Mouse (Mus musculus) adrenal gland, adult (tissue): ENCODE data around the gene Rnase9.
"Not testable (repeated sequence)": the region's sequence is repeated elsewhere in the genome, so short reads cannot be mapped to it uniquely, and the experiment has no call there.

Source experiments
- DNase-seq, 2 experiments: peaks; one replicate each; pipeline ENCODE4 v3.0.0; 2022 to 2023; ENCODE audit warnings: low spot score in 1 of 2; ENCODE audit not compliant: inconsistent age in 2 of 2

The Rnase9 gene

DNA sequence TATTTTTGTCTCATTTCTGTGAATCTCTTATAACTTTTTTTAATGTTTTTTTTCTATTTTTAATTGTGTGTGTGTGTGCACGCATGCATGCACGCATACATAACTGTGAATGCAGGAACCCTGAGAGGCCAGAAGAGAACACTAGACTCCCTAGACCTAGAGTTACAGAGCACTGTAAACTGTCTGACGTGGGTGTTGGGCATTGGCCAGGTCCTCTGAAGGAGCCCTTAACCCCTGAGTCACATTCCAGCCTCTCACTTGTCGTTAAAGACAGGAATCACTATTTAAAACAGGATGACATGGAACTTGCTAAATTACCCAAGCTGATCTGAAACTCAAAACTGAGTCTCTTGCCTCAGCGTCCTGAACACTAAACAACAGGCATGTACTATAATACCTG is 10.3 kb upstream of the Rnase9 start:
- no peak for DNase-seq

DNA sequence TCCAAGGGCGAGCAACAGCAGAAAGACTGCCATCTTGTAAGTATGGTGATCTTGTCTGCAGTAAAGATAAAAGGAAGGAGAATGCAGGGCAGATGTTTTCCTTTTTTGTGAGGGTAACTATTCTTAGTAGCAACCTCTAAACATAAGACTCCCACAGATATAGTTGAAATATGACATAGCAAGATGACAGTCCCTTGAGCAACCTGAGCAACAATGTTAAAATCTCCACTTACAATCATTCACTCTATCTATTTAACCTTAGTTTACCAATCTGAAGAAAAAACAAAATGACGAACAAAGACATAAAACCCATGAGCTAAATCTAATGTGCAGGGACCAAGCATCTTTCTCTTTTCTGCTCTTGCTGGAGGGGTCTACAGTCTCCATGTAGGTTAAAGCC is 8.4 kb upstream of the Rnase9 start, which contains the start of gene Rnase11:
Rnase11 (minus strand) TSS at position 101 of the 400 bp plus-strand sequence.
- DNase-seq, result no peak

GRCm38 (mm10) chr14:51047846-51048245 is 6.2 kb upstream of the Rnase9 start:
- no peak for DNase-seq

GRCm38 (mm10) chr14:51036214-51036613 is 5.5 kb downstream of the Rnase9 start:
- no peak for DNase-seq

DNA sequence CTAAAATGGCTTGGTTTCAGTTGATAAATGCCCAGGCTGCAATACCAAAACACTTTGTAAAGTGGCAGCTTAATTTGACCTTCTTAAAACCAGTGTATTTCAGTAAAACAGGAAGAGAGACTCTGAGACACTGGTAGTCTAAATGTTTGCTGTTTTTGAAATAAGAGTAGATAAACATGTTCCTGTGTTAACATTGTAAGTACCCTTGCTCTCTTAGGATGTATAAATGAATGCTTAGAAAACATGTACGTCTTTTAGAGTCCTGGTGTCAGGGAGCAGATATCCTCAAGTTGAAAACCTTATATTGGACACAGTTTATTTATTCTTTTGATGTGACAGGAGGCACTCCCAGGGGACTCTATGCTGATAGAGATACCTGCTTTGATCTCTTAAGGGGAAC is 6.5 kb downstream of the Rnase9 start:
- DNase-seq, result no peak

DNA sequence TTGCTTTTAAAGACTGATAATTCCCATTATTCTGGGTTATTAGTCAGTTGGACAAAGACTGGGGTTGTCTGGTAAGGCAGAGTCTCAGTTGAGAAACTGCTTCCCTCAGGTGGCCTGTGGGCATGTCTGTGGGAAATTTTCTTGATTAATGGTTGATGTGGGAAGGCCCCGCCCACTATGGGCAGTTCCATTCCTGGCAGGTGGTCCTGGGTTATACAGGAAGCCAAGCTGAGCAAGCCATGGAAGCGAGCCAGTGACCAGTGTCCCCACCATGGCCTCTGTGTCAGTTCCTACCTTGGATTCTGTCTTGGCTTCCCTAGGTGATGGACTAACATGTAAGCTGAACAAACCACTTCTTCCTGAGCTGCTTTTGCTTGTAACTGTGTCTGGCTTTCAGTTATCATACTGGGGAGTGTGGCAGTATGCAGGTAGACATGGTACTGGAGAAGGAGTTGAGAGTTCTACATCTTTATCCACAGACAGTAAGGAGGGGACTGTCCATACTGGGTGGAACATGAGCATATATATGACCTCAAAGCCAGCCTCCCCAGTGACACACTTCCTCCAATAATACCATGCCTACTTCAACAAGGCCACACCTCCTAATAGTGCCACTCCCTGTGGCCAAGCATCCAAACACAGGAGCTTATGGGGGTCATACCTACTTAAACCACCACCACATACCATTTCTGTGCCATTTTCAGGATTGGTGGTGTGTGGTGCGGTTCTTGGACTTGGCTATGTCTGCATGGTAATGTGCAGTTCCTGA is 14.1 kb downstream of the Rnase9 start:
- DNase-seq, result no peak

DNA sequence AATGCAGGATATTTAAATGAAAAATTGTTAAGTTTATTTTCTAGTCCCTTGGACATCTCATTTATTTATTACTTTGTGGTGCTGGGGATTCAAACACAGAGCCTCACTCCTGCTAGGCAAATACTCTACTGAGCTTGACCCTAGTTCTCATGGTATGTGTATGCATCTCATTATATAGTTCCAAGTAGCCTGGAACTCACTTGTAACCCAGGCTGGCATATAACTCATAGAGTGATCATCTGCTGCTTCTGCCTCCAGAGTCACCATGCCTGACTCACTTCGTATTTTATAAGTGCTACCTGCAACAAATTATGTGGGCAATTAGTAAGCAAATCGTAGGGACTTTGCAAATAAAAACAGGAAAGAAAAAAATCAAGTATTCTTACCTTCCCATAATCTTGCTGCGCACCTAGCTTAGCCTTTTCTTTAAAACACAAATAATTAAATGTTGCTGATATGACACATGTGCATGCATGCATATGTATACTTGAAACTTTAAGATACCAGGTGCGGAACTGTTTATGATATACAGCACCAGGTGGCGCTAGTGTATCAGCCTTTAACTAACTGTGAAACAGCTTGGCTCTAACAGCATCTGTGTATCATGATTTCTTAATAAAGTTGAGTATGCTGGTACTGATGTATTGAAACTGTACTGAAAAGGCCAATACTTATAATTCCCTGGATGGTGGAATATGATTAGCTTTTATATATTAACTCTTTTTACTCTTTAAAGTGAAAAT is 15.1 kb downstream of the Rnase9 start:
- DNase-seq, result peak; percentile 57 to 90

DNA sequence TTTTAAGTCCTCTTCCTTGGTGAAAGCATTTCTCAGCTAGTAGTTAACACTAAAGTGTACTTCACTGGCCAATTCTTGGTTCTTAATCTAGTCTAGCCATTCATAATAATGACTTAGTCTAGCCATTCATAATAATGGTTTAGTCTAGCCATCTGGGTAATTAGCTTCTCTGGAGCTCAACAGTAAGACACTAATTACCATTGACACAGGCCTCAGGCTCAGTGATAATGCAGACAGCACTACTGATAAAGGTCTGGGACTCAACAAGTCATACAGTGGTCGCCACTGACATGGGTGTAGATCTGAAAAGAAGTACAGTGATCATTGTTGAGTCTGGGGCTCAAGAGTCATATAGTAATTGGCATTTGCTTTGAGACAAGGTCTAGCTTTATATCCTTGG is 16.8 kb downstream of the Rnase9 start:
- no peak for DNase-seq

DNA sequence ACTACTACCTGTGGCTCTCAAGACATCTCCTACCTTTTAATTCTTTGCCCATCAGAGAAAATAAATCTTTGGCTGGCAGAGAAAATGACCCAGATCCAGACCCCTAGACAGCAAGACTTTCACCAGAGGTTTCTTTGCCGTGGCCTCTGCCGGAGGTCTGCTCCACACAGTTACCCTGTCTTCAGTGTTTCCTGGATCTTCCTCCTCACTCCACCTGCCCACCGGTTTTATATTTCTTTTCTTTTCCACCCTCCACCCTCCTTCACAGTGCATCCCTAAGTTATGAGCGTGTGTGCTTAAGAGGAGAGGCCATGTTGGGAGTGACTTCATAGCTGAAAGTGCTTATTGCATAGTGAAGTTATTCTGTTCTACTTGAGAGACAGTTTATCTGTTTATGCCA is 18.2 kb downstream of the Rnase9 start:
- no peak for DNase-seq

DNA sequence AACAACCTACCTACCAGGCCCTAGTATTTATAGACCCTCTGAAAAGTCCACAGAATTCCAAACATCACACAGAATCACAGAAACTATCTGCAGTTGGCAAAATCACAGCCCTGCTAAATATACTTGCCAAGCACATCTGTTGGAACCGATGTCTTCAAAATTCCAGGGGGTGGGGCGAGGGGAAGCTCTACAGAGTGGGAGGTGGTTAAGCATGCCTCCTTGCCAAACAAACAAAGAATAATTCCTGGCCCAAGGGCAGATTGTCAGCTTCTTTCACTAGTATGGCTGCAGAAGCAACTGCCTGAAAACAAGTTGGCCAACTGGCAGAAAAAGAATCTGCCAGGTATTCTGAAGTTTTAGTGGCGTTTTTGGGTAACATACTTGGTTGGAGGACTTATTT is 24.4 kb downstream of the Rnase9 start:
- DNase-seq, result peak in 1 of 2 experiments; percentile 56

GRCm38 (mm10) chr14:51015780-51016179 is 25.9 kb downstream of the Rnase9 start:
- no peak for DNase-seq

- not testable (repeated sequence) for DNase-seq
These were observed 26.9 kb downstream of the Rnase9 start for GRCm38 (mm10) chr14:51014724-51015123.

GRCm38 (mm10) chr14:51009572-51009971 is 32.1 kb downstream of the Rnase9 start:
- DNase-seq, result peak in 1 of 2 experiments; percentile 68

- DNase-seq, result no peak
These were observed 32.9 kb downstream of the Rnase9 start for GRCm38 (mm10) chr14:51008781-51009180.

- peak; percentile 41 to 90 for DNase-seq
These were observed 33.6 kb downstream of the Rnase9 start for GRCm38 (mm10) chr14:51007914-51008713.

- no peak for DNase-seq
These were observed 34.4 kb downstream of the Rnase9 start, which contains the start of gene Rnase10 for GRCm38 (mm10) chr14:51007152-51007801. Gene Rnase10, plus strand, starts transcription at chr14:51007751.

DNA sequence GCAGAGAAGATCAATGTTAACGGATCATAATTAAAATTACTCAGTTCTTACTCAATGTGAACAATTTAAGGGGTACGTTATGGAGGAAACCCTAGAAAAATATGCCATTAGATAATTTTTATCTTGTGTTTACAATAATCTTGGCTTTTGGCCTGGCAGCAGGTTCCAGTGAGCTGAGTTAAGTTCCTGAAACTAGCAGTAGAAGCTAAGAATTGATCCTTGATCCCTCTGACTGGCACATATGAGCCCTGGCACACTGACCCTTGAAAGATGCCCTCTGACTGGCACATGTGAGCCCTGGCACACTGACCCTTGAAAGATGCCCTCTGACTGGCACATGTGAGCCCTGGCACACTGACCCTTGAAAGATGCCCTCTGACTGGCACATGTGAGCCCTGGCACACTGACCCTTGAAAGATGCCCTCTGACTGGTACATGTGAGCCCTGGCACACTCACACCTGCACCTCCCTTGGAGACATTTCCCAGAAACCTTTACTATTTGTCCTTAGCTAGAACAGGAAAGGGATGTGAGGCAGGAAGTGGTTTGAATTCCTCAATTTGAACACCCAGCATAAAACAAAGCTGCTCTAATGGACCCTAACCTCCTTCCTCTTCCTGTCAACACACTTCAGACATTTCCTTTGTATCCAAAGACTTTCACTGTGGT is 43.5 kb downstream of the Rnase9 start:
- peak in 1 of 2 experiments; percentile 40 for DNase-seq

DNA sequence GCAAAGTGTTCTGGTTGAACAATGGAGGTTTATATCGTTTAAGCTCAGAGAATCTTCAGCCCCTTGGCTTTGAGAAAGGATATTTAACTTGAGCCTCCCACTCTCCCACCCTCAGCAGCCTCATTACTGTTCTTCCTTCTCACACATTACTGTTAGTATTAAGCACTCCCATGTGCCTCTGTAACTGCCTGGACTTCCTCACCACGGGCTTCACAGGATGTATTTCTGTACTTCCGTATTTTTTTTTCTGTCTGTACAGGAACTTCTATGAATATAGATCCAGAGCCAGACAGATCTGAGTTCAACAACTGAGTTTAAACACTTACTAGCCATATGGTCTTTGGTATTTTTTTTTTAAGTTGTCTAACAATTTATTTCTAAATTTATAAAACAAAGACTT is 44.6 kb downstream of the Rnase9 start:
- DNase-seq, result peak in 1 of 2 experiments; percentile 28

DNA sequence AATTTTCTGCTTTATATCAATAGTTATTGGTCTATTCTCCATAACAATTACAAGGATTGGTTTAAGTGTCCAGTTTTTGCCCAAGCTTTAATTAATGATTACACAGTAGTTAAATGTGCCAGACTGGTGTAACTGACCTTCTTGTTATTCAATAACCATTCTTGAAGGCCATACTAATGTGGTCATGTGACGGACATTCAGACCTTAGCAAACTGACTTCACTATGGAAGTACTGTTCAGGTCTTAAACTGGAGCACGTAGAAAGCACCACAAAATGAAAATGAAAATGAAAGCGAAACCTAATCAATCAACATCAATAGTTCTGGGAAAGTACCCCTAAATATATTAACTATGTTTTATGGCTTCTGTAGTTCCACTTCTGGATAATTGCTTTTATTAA is 50.6 kb downstream of the Rnase9 start:
- DNase-seq, result peak in 1 of 2 experiments; percentile 22
